Mouse (Mus musculus): ENCODE data around the gene Cd101.
A peak's percentile ranks its signal among the peaks of the same experiment; 100 is the strongest.

Cd101 gene

GRCm38 (mm10) chr3:100998904-100999340, 30.4 kb downstream of the Cd101 start:
- DNase-seq, result peak; percentile 75

- DNase-seq, result no peak
Observed at GRCm38 (mm10) chr3:100997785-100998570, 31.4 kb downstream of the Cd101 start.

GRCm38 (mm10) chr3:100994252-100994651, 35.1 kb downstream of the Cd101 start:
- no peak for DNase-seq

GRCm38 (mm10) chr3:100993718-100994117, 35.6 kb downstream of the Cd101 start:
- no peak for DNase-seq

GRCm38 (mm10) chr3:100993158-100993557, 36.2 kb downstream of the Cd101 start:
- DNase-seq, result no peak

- DNase-seq, result no peak
Observed at GRCm38 (mm10) chr3:100990231-100990630, 39.1 kb downstream of the Cd101 start.

GRCm38 (mm10) chr3:100989417-100989816, 39.9 kb downstream of the Cd101 start:
- DNase-seq, result no peak

- no peak for DNase-seq
Observed at GRCm38 (mm10) chr3:100979290-100979689, 50.1 kb downstream of the Cd101 start.

- no peak for DNase-seq
Observed at GRCm38 (mm10) chr3:100973906-100974305, 55.5 kb downstream of the Cd101 start.

GRCm38 (mm10) chr3:100969176-100969917, 60.0 kb downstream of the Cd101 start, which contains the start of gene Ttf2:
Ttf2 (minus strand) TSS chr3:100969663.
- DNase-seq, result peak; percentile 95

- DNase-seq, result no peak
Observed at GRCm38 (mm10) chr3:100963849-100964542, 65.4 kb downstream of the Cd101 start.

GRCm38 (mm10) chr3:100961501-100961900, 67.9 kb downstream of the Cd101 start:
- no peak for DNase-seq

- peak; percentile 10 for DNase-seq
Observed at GRCm38 (mm10) chr3:100961007-100961406, 68.3 kb downstream of the Cd101 start.

- DNase-seq, result no peak
Observed at GRCm38 (mm10) chr3:100954616-100955015, 74.7 kb downstream of the Cd101 start.

- no peak for DNase-seq
Observed at GRCm38 (mm10) chr3:100951531-100951930, 77.8 kb downstream of the Cd101 start.

- DNase-seq, result no peak
Observed at GRCm38 (mm10) chr3:100947286-100947685, 82.1 kb downstream of the Cd101 start.

Data from liver (tissue).